Mouse (Mus musculus) bone marrow, adult 2 months (tissue): ENCODE measurements at regions not wholly inside any gene's neighbourhood (a gene's known extent, or its start where the extent isn't known, plus 50 kb on each side); places are given as distances from the start of the nearest gene placed in this dataset.

ENCODE experiments used
- CTCF ChIP-seq: fragments of 200-500 bp; IDR thresholded peaks from 2 replicates; pipeline ENCODE4 v1.5.1; 2011; ENCODE audit warnings: low read length, control low read depth; ENCODE audit not compliant: control insufficient read depth, insufficient read depth
- POLR2A ChIP-seq: fragments of 200-500 bp; IDR thresholded peaks from 2 replicates; pipeline ENCODE4 v1.6.1; 2011; ENCODE audit warnings: low read depth, mild to moderate bottlenecking, control low read depth, low read length, borderline replicate concordance; ENCODE audit not compliant: control insufficient read depth

DNA sequence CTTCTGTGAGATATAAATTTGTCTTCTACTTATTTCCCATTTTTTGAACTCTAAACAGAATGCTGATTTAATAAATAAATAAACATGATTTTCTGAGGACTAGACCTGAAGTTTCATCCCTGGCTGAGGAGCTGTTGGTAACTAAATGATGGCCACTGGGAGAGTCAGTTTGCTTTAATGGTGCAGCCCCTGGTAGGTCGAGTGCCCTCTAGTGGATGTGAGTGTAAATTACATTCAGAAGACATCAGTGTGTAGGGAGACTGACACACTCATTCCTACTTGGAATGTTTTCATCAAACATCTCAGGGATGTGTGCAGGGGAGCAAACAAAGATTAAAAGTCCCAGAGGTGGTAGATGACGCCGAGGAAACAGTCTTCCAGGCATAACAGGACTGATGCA, 281.2 kb upstream of the Rasgrp1 start:
- TF ChIP-seq CTCF (peak; percentile 58), POLR2A (no peak)
